Mouse (Mus musculus) ES-E14 (cell line): Measurements from ENCODE around the gene Hnrnph1.

ENCODE experiments used
- CHD2 ChIP-seq: IDR thresholded peaks from 2 replicates; pipeline ENCODE4 v1.6.1; 2014; ENCODE audit warnings: mild to moderate bottlenecking, low read depth, low read length, inconsistent platforms
- HCFC1 ChIP-seq: IDR thresholded peaks from 2 replicates; pipeline ENCODE4 v1.6.1; 2012; ENCODE audit warnings: low read length, inconsistent platforms, borderline replicate concordance; ENCODE audit not compliant: insufficient read depth
- MAFK ChIP-seq: IDR thresholded peaks from 2 replicates; pipeline ENCODE4 v1.6.1; 2014; ENCODE audit warnings: mild to moderate bottlenecking, low read depth, low read length, inconsistent platforms; ENCODE audit not compliant: insufficient read depth
- ZC3H11A ChIP-seq: IDR thresholded peaks from 2 replicates; pipeline ENCODE4 v1.6.1; 2012; ENCODE audit warnings: low read depth, mild to moderate bottlenecking, inconsistent platforms, low read length, borderline replicate concordance
- ZNF384 ChIP-seq: IDR thresholded peaks from 2 replicates; pipeline ENCODE4 v1.6.1; 2012; ENCODE audit warnings: low read depth, low read length, inconsistent platforms

GRCm38 (mm10) chr11:50346256-50347032 lies 30.3 kb upstream of the Hnrnph1 start:
- TF ChIP-seq CHD2 (no peak), ZNF384 (no peak), MAFK (no peak), ZC3H11A (no peak), HCFC1 (no peak)
